Mouse (Mus musculus) frontal cortex, postnatal 36 days (tissue): Measurements from ENCODE around the gene Trip11.

Source experiments
- DNase-seq, 2 experiments: peaks; one replicate each; pipeline ENCODE4 v3.0.0; 2022; ENCODE audit warnings: low spot score in 2 of 2

Gene Trip11

GRCm38 (mm10) chr12:101823161-101823560 lies 89.9 kb downstream of the Trip11 start:
- DNase-seq = no peak

- DNase-seq = no peak
Observed at GRCm38 (mm10) chr12:101821596-101821995, 91.5 kb downstream of the Trip11 start.

DNA sequence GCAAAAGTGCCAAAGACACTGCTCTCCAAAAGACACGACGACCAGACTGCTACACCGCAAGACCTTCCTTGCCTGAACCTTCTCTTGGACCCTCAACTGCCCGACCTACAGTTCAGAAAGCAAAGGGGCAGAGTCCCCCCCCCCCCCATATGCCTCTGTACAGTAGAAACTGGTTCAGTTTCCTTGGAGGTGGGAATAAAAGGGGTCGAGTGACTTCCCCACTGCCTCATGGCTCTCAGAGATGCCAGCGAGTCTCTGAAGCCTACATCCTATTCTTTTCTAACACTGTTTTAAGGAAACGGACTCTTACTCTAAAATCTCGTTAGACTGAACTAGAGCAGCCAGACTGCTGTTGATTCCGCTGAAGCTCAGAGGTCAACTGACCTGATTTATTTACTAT lies 93.5 kb downstream of the Trip11 start:
- no peak for DNase-seq

GRCm38 (mm10) chr12:101818608-101819370 lies 94.3 kb downstream of the Trip11 start, which contains the start of gene Fbln5:
Fbln5 (minus strand) TSS chr12:101819055.
- DNase-seq = peak; percentile 15 to 23

DNA sequence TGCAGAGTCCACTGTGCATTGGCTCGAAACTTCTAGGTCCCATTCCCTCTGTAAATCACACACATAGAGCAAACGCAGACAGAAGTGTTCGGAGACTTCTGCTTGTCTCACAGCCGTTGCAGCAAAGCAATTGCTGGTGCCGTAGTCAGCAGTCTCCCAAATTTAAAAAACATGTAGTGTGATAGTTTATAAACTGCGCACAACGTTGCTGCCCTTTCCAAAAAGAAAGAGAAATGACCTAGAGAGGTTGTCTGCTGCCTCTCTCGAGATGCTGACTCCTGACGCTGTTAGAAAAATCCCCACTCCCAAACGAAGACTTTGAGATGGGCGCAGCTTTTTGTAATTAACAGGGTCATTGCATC lies 94.8 kb downstream of the Trip11 start:
- DNase-seq = peak in 1 of 2 experiments; percentile 11

DNA sequence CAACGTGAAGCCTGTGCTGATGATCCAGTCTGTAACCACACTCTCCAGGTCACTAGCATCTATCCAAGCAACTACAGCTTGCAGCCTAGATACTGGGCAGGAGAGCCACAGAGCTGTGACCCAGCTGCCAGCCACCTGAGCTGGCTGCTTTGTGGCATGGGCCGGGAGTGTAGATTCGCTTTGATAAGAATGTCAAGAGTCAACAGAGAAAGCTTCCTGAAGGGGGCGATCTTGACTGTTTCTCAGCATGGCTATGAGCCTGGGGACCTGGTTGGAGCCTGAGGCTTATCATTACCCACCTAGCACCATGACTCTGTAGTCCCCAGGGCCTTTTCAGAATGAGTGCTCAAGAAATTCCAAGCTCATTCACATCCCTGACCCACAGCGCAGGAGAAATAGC lies 96.3 kb downstream of the Trip11 start:
- no peak for DNase-seq

DNA sequence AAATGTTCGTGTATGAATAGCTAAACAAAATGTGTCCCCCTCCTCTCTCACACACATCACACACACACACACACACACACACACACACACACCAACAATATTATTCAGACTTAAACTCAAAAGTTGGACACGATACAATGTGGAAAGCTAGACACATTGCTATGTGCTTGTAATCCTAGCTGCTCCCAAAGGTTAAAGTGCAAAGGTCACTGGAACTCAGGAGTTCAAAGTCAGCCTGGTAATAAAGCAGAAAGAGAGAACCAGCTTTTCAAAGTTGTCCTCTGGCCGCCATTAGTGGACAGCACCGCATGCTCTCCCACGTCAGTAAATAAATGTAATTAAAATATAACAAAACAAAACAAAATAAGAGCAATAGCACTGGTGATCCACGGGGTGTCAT lies 97.3 kb downstream of the Trip11 start:
- DNase-seq = no peak

- no peak for DNase-seq
Observed at GRCm38 (mm10) chr12:101814423-101814822, 98.6 kb downstream of the Trip11 start.

DNA sequence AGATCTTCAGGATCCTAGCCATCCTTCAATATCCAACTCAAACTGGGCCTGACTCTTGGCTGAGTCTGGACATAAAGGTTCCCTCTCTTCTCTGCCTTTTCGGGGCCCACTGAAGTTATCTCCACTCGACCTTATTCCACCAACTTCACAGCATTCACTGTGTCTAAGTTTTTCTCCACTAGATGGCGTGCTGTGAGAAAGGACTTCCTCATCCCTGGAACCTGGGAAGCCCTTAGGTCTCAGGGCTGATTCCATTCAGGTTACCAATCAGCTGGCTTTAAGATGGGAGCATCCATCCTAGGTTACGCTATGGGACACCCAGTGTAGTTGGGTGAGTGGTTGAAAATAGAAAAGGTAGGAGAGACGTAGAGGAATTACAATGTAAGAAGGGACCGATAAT lies 101.9 kb downstream of the Trip11 start:
- no peak for DNase-seq

DNA sequence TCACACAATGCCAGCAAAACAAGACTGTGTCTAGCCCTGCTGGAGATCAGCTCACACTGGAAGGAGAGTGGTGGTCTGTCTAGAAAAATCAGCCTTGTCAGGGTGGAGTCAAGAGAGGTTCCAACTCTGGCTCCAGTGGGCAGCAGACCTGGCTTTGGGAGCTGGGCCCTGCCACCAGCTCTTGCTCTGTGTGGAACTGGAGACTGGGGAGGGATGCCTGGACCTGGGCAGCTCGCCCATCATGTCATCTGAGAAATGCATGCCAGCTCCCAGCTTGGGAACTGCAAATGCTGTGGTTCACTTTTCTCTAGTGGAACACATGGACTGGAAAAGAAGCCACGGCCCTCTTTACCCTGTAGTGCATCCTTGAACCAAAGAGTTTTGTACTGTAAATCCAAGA lies 102.6 kb downstream of the Trip11 start:
- no peak for DNase-seq

DNA sequence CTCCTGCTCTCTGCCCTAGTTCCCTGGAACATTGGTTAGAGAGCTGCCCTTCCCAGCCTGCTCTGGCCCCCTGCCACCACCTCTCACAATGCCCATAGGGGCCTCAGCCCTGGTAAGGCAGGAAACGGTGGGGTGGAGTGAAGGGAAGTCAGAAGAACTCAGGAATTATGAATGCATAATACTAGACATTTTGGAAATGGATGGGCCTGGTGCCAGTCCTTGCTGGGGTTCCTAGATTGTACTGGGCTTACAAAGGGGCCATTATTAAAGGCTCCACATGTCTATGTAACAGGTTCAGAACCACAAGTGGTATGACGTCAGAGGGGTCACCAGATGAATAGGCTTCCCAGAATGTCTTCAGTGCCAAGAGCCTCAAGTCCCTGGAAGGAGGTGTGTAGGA lies 105.7 kb downstream of the Trip11 start:
- no peak for DNase-seq

DNA sequence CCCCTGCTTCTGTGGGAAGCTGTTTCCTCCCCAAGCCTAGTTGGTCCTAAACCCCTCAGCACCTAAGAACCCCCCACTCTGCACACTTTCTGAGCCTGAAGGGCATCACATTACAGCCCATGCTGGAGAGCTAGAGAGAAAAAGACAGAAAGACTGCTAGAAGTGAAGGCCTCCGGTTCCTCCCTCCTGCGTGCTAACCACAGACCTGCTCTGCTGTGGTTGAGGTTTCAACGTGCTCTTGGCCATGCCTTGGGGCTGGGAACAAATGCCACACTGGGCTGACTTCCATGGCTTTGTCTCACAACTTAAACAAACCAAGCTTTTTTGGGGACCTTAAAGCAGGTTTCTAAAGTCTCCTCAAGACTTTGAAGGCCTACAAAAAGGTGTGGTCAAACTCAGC lies 110.6 kb downstream of the Trip11 start:
- DNase-seq = no peak

GRCm38 (mm10) chr12:101801744-101802143 lies 111.3 kb downstream of the Trip11 start:
- no peak for DNase-seq

DNA sequence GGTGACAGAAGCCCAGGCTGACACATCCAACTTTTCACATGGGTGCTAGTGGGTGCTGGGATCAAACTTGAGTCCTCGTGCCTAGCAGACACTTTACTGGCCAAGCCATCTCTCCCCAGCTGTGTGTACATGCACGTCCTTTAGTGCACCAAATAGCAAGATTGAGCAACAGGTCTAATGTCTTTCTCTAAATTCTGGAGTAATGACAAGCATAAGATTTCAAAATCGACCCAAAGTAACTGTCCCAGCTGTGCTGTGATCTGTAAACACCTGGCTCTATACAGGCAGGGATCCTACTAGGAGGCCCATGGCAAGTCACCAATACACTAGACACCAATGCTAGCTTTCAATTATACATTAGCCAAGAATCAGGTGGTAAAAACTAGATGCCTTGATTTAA lies 112.0 kb downstream of the Trip11 start:
- no peak for DNase-seq

DNA sequence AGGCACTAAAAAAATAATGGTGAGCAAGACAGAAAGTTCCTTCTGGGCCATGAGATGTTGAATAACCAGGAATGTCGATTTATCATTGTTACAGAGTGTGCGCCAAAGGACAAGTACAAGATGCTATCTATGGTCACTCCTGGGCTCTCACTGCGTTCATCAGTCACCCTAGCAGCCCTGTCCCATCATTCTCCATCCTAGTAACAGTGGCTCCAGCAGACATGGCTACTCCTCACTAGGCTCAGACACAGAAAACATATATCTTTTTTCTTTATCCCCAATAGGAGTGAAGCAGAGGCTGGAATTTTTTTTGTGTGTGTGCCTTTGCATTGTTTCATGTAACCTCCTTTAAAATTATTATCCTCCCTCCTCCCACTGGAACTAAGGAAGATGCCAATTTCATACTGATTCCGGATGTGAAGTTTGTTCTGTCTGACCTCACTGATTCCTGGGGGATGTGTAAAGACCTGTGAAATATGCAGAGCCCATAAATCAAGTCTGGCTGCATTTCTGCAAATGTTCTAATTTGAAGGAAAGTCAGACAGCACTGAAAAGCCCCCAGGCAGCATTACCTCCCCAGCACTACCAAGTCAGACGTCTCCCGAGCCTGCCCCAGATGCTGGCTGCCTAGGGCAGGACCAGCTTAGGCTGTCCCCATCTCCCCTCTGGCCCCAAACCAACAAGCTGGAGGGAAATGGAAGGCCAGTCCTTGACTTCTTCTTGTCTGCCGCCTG lies 114.7 kb downstream of the Trip11 start:
- DNase-seq = no peak

DNA sequence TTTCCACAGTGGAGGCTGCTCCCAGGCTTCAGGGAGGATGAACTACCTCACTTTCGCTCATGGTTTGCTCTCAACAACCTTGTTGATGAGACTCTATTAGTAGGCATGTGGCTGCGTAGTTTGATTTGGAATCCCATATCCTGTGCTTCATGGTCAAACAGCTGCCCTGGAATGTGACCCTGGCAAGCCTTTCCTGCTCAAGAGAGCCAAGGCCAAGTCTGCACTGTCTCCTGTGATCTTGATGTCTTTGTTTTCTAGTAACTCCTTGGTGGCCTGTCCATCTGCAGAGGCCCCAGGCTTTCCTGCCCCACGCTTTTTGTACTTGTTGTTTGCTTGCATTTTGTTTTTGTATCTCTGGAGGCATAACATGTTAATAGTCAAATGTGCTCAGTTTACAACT lies 118.6 kb downstream of the Trip11 start:
- DNase-seq = no peak

DNA sequence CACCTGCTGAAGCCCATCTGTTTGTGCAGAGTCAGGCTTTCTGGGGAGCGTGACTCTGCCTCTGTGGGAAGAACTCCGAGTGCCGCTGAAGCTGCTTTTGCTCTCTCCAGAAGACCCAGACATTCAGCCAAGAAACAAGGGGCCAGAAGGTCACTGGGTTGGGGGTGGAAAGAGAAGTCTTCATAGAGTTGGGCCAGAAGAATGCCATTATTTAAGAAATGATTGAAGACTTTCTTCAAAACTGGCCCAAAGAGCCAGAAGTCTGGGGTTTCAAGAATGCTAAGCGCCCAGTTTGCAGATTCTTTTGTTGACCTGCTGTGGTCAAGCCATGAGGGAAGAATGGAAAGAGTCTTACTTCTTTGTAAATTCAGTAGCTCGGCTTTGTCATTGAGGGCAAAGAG lies 119.8 kb downstream of the Trip11 start:
- no peak for DNase-seq

- no peak for DNase-seq
Observed at GRCm38 (mm10) chr12:101792684-101793083, 120.4 kb downstream of the Trip11 start.

DNA sequence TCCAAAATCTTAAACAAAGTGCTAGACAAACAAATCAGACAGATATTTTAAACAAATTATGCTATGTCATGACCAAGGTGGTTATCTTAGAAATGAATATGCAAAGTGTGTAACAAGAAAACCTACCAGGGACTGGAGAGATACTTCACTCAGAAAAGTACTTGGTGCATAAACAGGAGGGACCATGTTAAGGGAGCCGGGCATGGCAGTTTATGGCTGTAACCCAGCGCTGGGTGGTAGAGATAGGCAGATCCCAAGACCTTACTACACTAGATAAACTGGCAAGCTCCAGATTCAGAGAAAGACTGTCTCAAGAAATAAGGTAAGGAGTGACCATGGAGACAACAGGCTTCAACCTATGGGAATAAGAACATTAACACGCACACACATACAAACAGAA lies 123.3 kb downstream of the Trip11 start:
- no peak for DNase-seq

DNA sequence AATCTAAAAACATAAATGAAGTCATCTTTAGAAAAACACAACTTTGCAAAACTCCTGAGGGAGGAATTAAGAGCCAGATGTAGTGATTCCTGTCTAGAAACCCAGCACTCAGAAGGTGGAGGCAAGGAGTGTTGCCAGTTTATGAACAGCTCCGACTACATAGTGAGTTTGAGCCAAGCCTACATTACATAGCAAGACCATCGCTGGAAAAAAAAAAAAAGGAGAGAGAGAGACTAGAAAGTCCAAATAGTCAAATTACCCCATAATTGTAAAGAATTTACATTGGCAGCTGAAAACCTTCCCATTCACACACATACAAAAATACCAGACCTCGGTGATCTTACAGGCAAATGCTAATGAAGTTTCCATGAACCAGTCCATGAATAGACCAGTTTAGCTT lies 123.8 kb downstream of the Trip11 start:
- no peak for DNase-seq
